Mouse (Mus musculus): ENCODE data around the gene Ahsa1. TPM values are rescaled to one million over a fixed set of nuclear protein-coding genes. Genes with fewer than 3 reads are reported as not detected.
"Not testable (repeated sequence)": the region's sequence is repeated elsewhere in the genome, so short reads cannot be mapped to it uniquely, and the experiment has no call there.

Ahsa1 gene
- total RNA-seq, 2 experiments from 2014 or later, result 167 to 194 TPM

- no peak for DNase-seq (ENCODE audit: extremely low spot score in 1 of 2, low spot score in 1 of 2)
These were observed 13.1 kb downstream of the Ahsa1 start for GRCm38 (mm10) chr12:87279350-87279749.

- DNase-seq (ENCODE audit: extremely low spot score in 1 of 2, low spot score in 1 of 2), result no peak
These were observed 13.6 kb downstream of the Ahsa1 start for GRCm38 (mm10) chr12:87279879-87280278.

GRCm38 (mm10) chr12:87281766-87282165 is 15.5 kb downstream of the Ahsa1 start:
- no peak for DNase-seq (ENCODE audit: extremely low spot score in 1 of 2, low spot score in 1 of 2)

- DNase-seq (ENCODE audit: extremely low spot score in 1 of 2, low spot score in 1 of 2), result no peak
These were observed 16.5 kb downstream of the Ahsa1 start for GRCm38 (mm10) chr12:87282743-87283142.

- no peak for DNase-seq (ENCODE audit: extremely low spot score in 1 of 2, low spot score in 1 of 2)
These were observed 17.4 kb downstream of the Ahsa1 start for GRCm38 (mm10) chr12:87283706-87284105.

- DNase-seq (ENCODE audit: extremely low spot score in 1 of 2, low spot score in 1 of 2), result no peak
These were observed 18.0 kb downstream of the Ahsa1 start for GRCm38 (mm10) chr12:87284268-87284667.

GRCm38 (mm10) chr12:87284726-87285125 is 18.4 kb downstream of the Ahsa1 start:
- DNase-seq (ENCODE audit: extremely low spot score in 1 of 2, low spot score in 1 of 2), result no peak

GRCm38 (mm10) chr12:87289100-87289499 is 22.8 kb downstream of the Ahsa1 start:
- no peak for DNase-seq (ENCODE audit: extremely low spot score in 1 of 2, low spot score in 1 of 2)

- DNase-seq (ENCODE audit: extremely low spot score in 1 of 2, low spot score in 1 of 2), result no peak
These were observed 27.7 kb downstream of the Ahsa1 start for GRCm38 (mm10) chr12:87293934-87294333.

GRCm38 (mm10) chr12:87299037-87299656 is 32.9 kb downstream of the Ahsa1 start:
- no peak for DNase-seq (ENCODE audit: extremely low spot score in 1 of 2, low spot score in 1 of 2)

- DNase-seq (ENCODE audit: extremely low spot score in 1 of 2, low spot score in 1 of 2), result no peak
These were observed 33.6 kb downstream of the Ahsa1 start, which contains the start of gene Ism2 for GRCm38 (mm10) chr12:87299657-87300440. Ism2 (minus strand) TSS chr12:87299705.

- DNase-seq (ENCODE audit: extremely low spot score in 1 of 2, low spot score in 1 of 2), result no peak
These were observed 34.1 kb downstream of the Ahsa1 start for GRCm38 (mm10) chr12:87300441-87300690.

- no peak for DNase-seq (ENCODE audit: extremely low spot score in 1 of 2, low spot score in 1 of 2)
These were observed 34.9 kb downstream of the Ahsa1 start for GRCm38 (mm10) chr12:87301189-87301588.

- no peak for DNase-seq (ENCODE audit: extremely low spot score in 1 of 2, low spot score in 1 of 2)
These were observed 39.7 kb downstream of the Ahsa1 start for GRCm38 (mm10) chr12:87305767-87306583.

- not testable (repeated sequence) for DNase-seq (ENCODE audit: extremely low spot score in 1 of 2, low spot score in 1 of 2)
These were observed 40.2 kb downstream of the Ahsa1 start for GRCm38 (mm10) chr12:87306584-87306844.

GRCm38 (mm10) chr12:87313098-87313497 is 46.8 kb downstream of the Ahsa1 start:
- no peak for DNase-seq (ENCODE audit: extremely low spot score in 1 of 2, low spot score in 1 of 2)

GRCm38 (mm10) chr12:87317951-87318350 is 51.7 kb downstream of the Ahsa1 start:
- DNase-seq (ENCODE audit: extremely low spot score in 1 of 2, low spot score in 1 of 2), result no peak

- DNase-seq (ENCODE audit: extremely low spot score in 1 of 2, low spot score in 1 of 2), result no peak
These were observed 53.0 kb downstream of the Ahsa1 start for GRCm38 (mm10) chr12:87319229-87319628.
